Mouse (Mus musculus): ENCODE measurements around the gene Ldb2.
A peak's percentile ranks its signal among the peaks of the same experiment; 100 is the strongest.

The Ldb2 gene

GRCm38 (mm10) chr5:44645952-44646841 lies 153.3 kb downstream of the Ldb2 start:
- DNase-seq (ENCODE audit: low read depth, low spot score) = no peak

GRCm38 (mm10) chr5:44643079-44643478 lies 156.4 kb downstream of the Ldb2 start:
- DNase-seq (ENCODE audit: low read depth, low spot score) = no peak

- no peak for DNase-seq (ENCODE audit: low read depth, low spot score)
These were observed 158.4 kb downstream of the Ldb2 start for GRCm38 (mm10) chr5:44641060-44641459.

- DNase-seq (ENCODE audit: low read depth, low spot score) = no peak
These were observed 163.9 kb downstream of the Ldb2 start for GRCm38 (mm10) chr5:44635546-44635945.

GRCm38 (mm10) chr5:44629034-44629625 lies 170.3 kb downstream of the Ldb2 start:
- DNase-seq (ENCODE audit: low read depth, low spot score) = no peak

- DNase-seq (ENCODE audit: low read depth, low spot score) = no peak
These were observed 172.0 kb downstream of the Ldb2 start for GRCm38 (mm10) chr5:44627487-44627886.

- DNase-seq (ENCODE audit: low read depth, low spot score) = no peak
These were observed 172.6 kb downstream of the Ldb2 start for GRCm38 (mm10) chr5:44626885-44627284.

- DNase-seq (ENCODE audit: low read depth, low spot score) = no peak
These were observed 173.4 kb downstream of the Ldb2 start for GRCm38 (mm10) chr5:44626114-44626513.

- no peak for DNase-seq (ENCODE audit: low read depth, low spot score)
These were observed 183.8 kb downstream of the Ldb2 start for GRCm38 (mm10) chr5:44615677-44616076.

GRCm38 (mm10) chr5:44608901-44609300 lies 190.6 kb downstream of the Ldb2 start:
- DNase-seq (ENCODE audit: low read depth, low spot score) = no peak

- DNase-seq (ENCODE audit: low read depth, low spot score) = no peak
These were observed 198.1 kb downstream of the Ldb2 start for GRCm38 (mm10) chr5:44601340-44601739.

- peak; percentile 33 for DNase-seq (ENCODE audit: low read depth, low spot score)
These were observed 205.8 kb downstream of the Ldb2 start for GRCm38 (mm10) chr5:44593522-44594218.

GRCm38 (mm10) chr5:44590750-44591149 lies 208.7 kb downstream of the Ldb2 start:
- DNase-seq (ENCODE audit: low read depth, low spot score) = no peak

GRCm38 (mm10) chr5:44589318-44589717 lies 210.2 kb downstream of the Ldb2 start:
- DNase-seq (ENCODE audit: low read depth, low spot score) = no peak

GRCm38 (mm10) chr5:44586571-44586970 lies 212.9 kb downstream of the Ldb2 start:
- DNase-seq (ENCODE audit: low read depth, low spot score) = no peak

GRCm38 (mm10) chr5:44579899-44580459 lies 219.5 kb downstream of the Ldb2 start:
- DNase-seq (ENCODE audit: low read depth, low spot score) = no peak

GRCm38 (mm10) chr5:44576682-44577349 lies 222.7 kb downstream of the Ldb2 start:
- no peak for DNase-seq (ENCODE audit: low read depth, low spot score)

- DNase-seq (ENCODE audit: low read depth, low spot score) = no peak
These were observed 224.8 kb downstream of the Ldb2 start for GRCm38 (mm10) chr5:44574681-44575080.

GRCm38 (mm10) chr5:44553765-44554352 lies 245.6 kb downstream of the Ldb2 start:
- DNase-seq (ENCODE audit: low read depth, low spot score) = no peak

- DNase-seq (ENCODE audit: low read depth, low spot score) = no peak
These were observed 246.3 kb downstream of the Ldb2 start for GRCm38 (mm10) chr5:44553155-44553554.

GRCm38 (mm10) chr5:44552121-44552520 lies 247.4 kb downstream of the Ldb2 start:
- DNase-seq (ENCODE audit: low read depth, low spot score) = no peak

All from telencephalon, adult 2 months (tissue).